Mouse (Mus musculus) neural tube, embryonic 14.5 days (tissue): ENCODE results near the gene Akr1c14. TPM values are rescaled to one million over a fixed set of nuclear protein-coding genes. Genes with fewer than 3 reads are reported as not detected.
"Not testable (repeated sequence)": the region's sequence is repeated elsewhere in the genome, so short reads cannot be mapped to it uniquely, and the experiment has no call there.

ENCODE experiments used
- ATAC-seq: fragments of 200-750 bp; cut with Nextera tagmentation; 2 replicates; pipeline ENCODE4 v1.8.0; 2017; ENCODE audit warnings: low read depth, mild to moderate bottlenecking, moderate TSS enrichment, moderate library complexity
- H3K27ac ChIP-seq: fragments of 300-500 bp; sonication (generic); 2 replicates; pipeline ENCODE4 v1.5.1; 2014; ENCODE audit warnings: low read depth, mild to moderate bottlenecking, control low read depth, low read length, moderate library complexity, mixed read lengths
- H3K27me3 ChIP-seq: fragments of 300-500 bp; sonication (generic); 2 replicates; pipeline ENCODE4 v1.6.1; 2014; ENCODE audit warnings: low read length; ENCODE audit not compliant: control insufficient read depth, insufficient read depth
- H3K36me3 ChIP-seq: fragments of 300-500 bp; sonication (generic); 2 replicates; pipeline ENCODE4 v1.6.1; 2014; ENCODE audit warnings: low read length, mixed read lengths; ENCODE audit not compliant: control insufficient read depth, insufficient read depth
- H3K4me1 ChIP-seq: fragments of 300-500 bp; sonication (generic); 2 replicates; pipeline ENCODE4 v1.6.1; 2014; ENCODE audit warnings: low read length; ENCODE audit not compliant: control insufficient read depth, insufficient read depth
- H3K4me2 ChIP-seq: fragments of 300-500 bp; sonication (generic); 2 replicates; pipeline ENCODE4 v1.6.1; 2014; ENCODE audit warnings: mild to moderate bottlenecking, low read depth, low read length, control low read depth
- H3K4me3 ChIP-seq: fragments of 300-500 bp; sonication (generic); 2 replicates; pipeline ENCODE4 v1.5.1; 2014; ENCODE audit warnings: low read depth, low read length, control low read depth, mixed read lengths
- H3K9ac ChIP-seq: fragments of 300-500 bp; sonication (generic); replicated peaks from 2 replicates; pipeline ENCODE4 v1.6.1; 2014; ENCODE audit warnings: low read depth, mild to moderate bottlenecking, control low read depth, low read length, mixed read lengths
- H3K9me3 ChIP-seq: fragments of 300-500 bp; sonication (generic); 2 replicates; pipeline ENCODE4 v1.6.1; 2016; ENCODE audit warnings: low read length; ENCODE audit not compliant: control insufficient read depth
- WGBS: fragments of 180-500 bp; shearing (Covaris S2); extraction: QIAGEN DNeasy Blood & Tissue Kit; methylation state at CpG from one replicate; pipeline ENCODE4 v1.1.7; 2014; 5-methylcytosine and 5-hydroxymethylcytosine counted together
- polyA plus RNA-seq: library from polyadenylated mRNA; unstranded; fragments of >200 nt; fragmentation: Nextera tagmentation; extraction: Ambion mirVana; gene quantifications from 2 replicates; pipeline ENCODE4 v1.2.1, GENCODE M21; 2014

Gene Akr1c14
- polyA plus RNA-seq, 1 experiment from 2014 or later: 0.37 TPM

- no peaks in the 10 kb centered on the region for H3K9me3 ChIP-seq
- ATAC-seq: no peak
- H3K9ac ChIP-seq: no peak overlapping the region
- no peak overlapping the region for H3K4me3 ChIP-seq
- H3K27ac ChIP-seq: no peak overlapping the region
- no peak overlapping the region for H3K4me2 ChIP-seq
- H3K27me3 ChIP-seq: no peaks in the 10 kb centered on the region
- H3K4me1 ChIP-seq: no peaks in the 10 kb centered on the region
- H3K36me3 ChIP-seq: no peaks in the 10 kb centered on the region
Observed at GRCm38 (mm10) chr13:4102721-4103120, 53.9 kb downstream of the Akr1c14 start.

DNA sequence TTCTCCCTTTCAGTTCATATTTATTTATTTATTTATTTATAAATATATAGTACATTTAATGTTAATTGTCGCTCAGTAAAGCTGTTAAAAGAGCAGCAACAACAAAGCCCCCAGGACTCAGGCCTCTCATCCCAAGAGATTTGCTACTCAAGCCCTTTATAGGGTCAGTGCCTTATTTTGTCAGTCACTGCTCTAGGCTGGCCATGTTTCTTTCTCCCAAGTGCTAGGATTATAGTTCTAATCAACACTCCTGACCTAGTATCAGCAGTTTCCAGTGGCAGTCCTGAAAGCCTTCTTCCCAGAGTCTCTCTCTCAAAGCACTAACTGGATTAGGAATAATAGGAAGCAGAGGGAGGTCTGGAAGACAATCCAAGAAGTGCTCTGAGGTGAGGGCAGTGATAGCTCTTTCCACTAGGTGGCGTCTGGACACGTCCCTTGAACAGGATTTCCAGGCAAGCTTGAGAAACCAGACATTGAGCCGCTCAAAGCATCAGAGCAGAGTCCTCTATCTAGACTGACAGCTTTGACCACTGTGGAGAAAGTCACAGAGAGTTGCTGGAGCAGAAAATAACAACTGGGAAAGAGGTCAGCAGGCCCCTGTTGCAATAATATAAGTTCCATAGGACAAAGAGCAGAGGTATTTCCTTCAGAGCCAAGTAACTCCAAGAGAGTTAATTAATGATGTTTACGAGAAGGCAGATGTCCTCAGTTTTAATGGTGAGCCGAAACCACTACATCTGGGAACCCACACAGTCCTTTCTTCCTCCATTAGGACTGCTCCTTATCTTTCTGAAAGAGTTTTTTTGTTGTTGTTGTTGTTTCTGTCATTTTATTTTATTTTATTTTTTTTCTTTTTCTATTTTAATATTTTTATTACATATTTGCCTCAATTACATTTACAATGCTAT is 61.7 kb downstream of the Akr1c14 start:
- peak; percentile 90 for ATAC-seq
- H3K4me1 ChIP-seq: no peaks in the 10 kb centered on the region
- no peak overlapping the region for H3K9ac ChIP-seq
- H3K9me3 ChIP-seq: no peaks in the 10 kb centered on the region
- WGBS: 34% methylated on average over 6 of the region's 6 CpGs
- no peaks in the 10 kb centered on the region for H3K36me3 ChIP-seq
- H3K4me2 ChIP-seq: no peak overlapping the region
- H3K27ac ChIP-seq: no peak overlapping the region
- no peaks in the 10 kb centered on the region for H3K27me3 ChIP-seq
- H3K4me3 ChIP-seq: no peak overlapping the region

DNA sequence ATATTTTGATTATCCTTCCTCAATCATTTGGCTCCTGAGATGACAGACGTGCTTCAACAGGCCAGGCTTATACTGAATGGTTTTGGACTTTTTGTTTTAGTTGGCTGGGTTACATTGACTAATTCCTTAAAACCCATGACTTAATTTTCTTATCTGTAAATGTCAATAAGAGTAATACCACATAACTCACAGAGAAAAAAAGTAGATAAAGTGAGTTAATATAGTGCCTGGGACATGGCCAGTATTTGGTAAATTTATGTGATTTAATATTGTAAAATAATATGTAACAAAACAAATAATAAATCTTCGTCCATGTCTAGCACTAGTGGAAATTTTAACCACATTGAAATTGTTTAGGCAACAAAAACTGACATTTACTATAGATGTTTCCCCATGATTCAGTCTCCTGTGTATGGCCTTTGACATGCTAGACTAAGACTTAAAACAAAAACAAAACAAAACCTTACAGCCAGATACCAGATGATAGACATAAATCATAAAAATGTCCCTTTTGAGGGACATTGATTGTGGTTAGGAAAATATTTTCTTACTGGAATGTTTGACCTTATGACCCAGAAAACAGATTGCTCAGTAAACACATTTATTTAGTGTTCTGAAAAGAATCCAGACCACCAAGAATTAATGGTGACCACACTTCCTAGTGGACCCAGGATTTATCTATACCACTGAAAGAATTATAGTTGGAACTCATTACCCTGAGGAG is 70.5 kb downstream of the Akr1c14 start:
- H3K27ac ChIP-seq: no peak overlapping the region
- H3K4me2 ChIP-seq: no peak overlapping the region
- ATAC-seq: no peak
- no peaks in the 10 kb centered on the region for H3K9me3 ChIP-seq
- H3K4me3 ChIP-seq: no peak overlapping the region
- H3K27me3 ChIP-seq: no peaks in the 10 kb centered on the region
- H3K9ac ChIP-seq: no peak overlapping the region
- H3K4me1 ChIP-seq: no peaks in the 10 kb centered on the region
- WGBS: 82% methylated on average over 2 of the region's 2 CpGs
- H3K36me3 ChIP-seq: no peaks in the 10 kb centered on the region

- Histone ChIP-seq H3K9ac (no peak overlapping the region), H3K36me3 (no peaks in the 10 kb centered on the region), H3K27me3 (no peaks in the 10 kb centered on the region), H3K27ac (no peak overlapping the region), H3K9me3 (no peaks in the 10 kb centered on the region), H3K4me2 (no peak overlapping the region), H3K4me3 (no peak overlapping the region), H3K4me1 (no peaks in the 10 kb centered on the region)
- no peak for ATAC-seq
- 79% methylated on average over 7 of the region's 7 CpGs for WGBS
Observed at GRCm38 (mm10) chr13:4123146-4123545, 74.3 kb downstream of the Akr1c14 start.

- 92% methylated on average over 6 of the region's 6 CpGs for WGBS
- H3K9ac ChIP-seq, H3K27me3 ChIP-seq, H3K27ac ChIP-seq, ATAC-seq, H3K9me3 ChIP-seq, H3K4me3 ChIP-seq, H3K36me3 ChIP-seq, H3K4me2 ChIP-seq, H3K4me1 ChIP-seq: not testable (repeated sequence)
Observed at GRCm38 (mm10) chr13:4124471-4124870, 75.7 kb downstream of the Akr1c14 start.

DNA sequence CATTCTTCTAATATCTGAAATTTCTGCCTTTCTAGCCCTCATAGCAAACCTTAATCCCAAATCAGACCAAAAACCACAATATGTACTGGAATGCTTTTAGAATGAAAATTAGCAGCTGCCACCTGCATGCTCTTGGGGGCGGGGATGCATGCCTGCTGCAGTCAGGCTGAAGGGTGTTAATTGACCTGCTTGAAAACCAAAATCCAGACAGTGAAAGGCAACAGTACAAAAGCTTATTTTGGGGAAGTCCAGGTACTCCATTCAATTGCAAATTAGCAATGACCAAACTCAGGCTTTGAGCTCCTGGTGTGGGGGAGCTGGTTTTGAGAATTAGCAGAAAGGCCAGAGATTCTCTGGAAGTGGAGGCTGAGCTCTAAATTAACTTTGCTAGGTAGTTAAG is 77.0 kb downstream of the Akr1c14 start:
- ATAC-seq, H3K4me3 ChIP-seq, H3K4me1 ChIP-seq, H3K9ac ChIP-seq, H3K27ac ChIP-seq, H3K9me3 ChIP-seq, H3K4me2 ChIP-seq, H3K36me3 ChIP-seq, H3K27me3 ChIP-seq: not testable (repeated sequence)
- 88% methylated on average over 1 of the region's 1 CpGs for WGBS

DNA sequence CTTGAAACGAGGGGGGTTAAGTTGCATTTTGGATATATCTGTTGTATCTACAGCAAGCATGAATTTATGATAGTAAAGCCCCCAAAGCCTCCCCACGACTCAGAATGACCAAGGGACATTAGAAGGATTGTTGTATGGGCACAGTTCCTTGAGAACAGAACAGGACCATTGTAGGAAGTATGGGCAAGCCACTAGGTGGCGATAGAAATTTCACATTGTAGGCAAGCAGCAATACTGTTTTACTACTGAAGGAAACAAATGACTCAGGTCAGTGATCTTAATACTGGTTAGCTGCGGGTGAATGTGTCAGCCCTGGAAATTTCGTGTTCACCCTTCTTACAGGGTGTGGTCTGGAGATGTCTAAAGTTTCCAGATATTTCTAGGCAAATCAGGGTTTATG is 80.3 kb downstream of the Akr1c14 start:
- Histone ChIP-seq H3K4me3 (no peak overlapping the region), H3K4me2 (no peak overlapping the region), H3K9me3 (no peaks in the 10 kb centered on the region), H3K9ac (no peak overlapping the region), H3K27ac (no peak overlapping the region), H3K4me1 (no peaks in the 10 kb centered on the region), H3K27me3 (no peaks in the 10 kb centered on the region), H3K36me3 (no peaks in the 10 kb centered on the region)
- WGBS: 42% methylated on average over 5 of the region's 5 CpGs
- peak; percentile 51; the same call in 1 of the 2 replicates for ATAC-seq

DNA sequence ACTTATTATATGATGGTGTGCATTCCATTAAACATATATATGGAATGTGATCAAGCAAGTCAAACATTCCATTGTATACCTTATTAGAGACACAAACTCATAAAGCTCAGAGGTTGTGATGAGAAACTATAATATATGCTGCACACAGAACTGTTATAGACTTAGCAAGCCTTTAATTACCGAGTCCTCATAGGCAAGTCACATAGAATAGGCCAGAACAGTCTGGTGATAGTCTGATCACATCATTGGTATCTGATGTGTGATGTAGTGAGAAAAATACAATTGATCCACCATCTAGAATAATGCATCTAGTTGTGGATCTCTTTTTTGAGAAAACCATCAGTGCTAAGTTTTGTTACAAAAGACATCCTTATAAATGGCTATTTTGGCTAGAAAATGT is 82.5 kb downstream of the Akr1c14 start:
- WGBS: 76% methylated on average over 1 of the region's 1 CpGs
- H3K27ac ChIP-seq: no peak overlapping the region
- no peak for ATAC-seq

GRCm38 (mm10) chr13:4131721-4132120 is 82.9 kb downstream of the Akr1c14 start:
- no peak overlapping the region for H3K9ac ChIP-seq
- H3K36me3 ChIP-seq: no peaks in the 10 kb centered on the region
- H3K27me3 ChIP-seq: no peaks in the 10 kb centered on the region
- no peak for ATAC-seq
- H3K27ac ChIP-seq: no peak overlapping the region
- H3K9me3 ChIP-seq: no peaks in the 10 kb centered on the region
- H3K4me2 ChIP-seq: no peak overlapping the region
- H3K4me3 ChIP-seq: no peak overlapping the region
- no peaks in the 10 kb centered on the region for H3K4me1 ChIP-seq
- WGBS: 71% methylated on average over 3 of the region's 3 CpGs

More for the DNA sequence above, 82.5 kb downstream of the Akr1c14 start:
- no peak overlapping the region for H3K4me3 ChIP-seq
- no peak overlapping the region for H3K4me2 ChIP-seq
- no peaks in the 10 kb centered on the region for H3K9me3 ChIP-seq
- H3K36me3 ChIP-seq: no peaks in the 10 kb centered on the region
- no peaks in the 10 kb centered on the region for H3K27me3 ChIP-seq
- H3K4me1 ChIP-seq: no peaks in the 10 kb centered on the region
- H3K9ac ChIP-seq: no peak overlapping the region
